Mouse (Mus musculus) spleen, embryonic (tissue): ENCODE data around the gene Pitpnm2.

Experiments
- CTCF ChIA-PET: fragments of 350-600 bp; sonication (Branson Sonifier 250); formaldehyde crosslinking; loops from one replicate; lab custom pipeline; 2022; lab: Charles Lee

The Pitpnm2 gene

DNA sequence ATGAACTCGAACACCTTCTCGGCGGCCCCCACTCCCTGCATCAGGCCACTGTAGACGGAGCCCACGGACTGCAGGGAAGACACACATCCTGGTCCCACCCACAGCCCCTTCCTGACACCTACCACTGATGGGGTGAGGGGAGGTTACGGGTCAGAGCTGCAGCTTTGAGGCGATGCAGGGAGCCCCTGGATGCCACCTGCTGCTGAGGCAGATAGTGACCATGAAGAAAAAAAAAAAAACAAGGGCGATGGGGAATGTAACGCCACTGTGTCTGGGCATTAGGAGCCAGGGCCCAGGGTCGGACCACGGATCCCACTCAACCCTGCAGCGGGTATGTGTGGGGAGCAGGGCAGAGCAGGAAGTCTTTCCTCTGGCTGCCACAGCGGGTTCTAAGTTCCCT is 172.3 kb downstream of the Pitpnm2 start:
- CTCF ChIA-PET = interaction anchor here (1.0 to 1.1 kb wide), 2 partner anchors 52 to 72 kb away, joined by 3 read pairs; no protein-coding TSS in a partner anchor

DNA sequence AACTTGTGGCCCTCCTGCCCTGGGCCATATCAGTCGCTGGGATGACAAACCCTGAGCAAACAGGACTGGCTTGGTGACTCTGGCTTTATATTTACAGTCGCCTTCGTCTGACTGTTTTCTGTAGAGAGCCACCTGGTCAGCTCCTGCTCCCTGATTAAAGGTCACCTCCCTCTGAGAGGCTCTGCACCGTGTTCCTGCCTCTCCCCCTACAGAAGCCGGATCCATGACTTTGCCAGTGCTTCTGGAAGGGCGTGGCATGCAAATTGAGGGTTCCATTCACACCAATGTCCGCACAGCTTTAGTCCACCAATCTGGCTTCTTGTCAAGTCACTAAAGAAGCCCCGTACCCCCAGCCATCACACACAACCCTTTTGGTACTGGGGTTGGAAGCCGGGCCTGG is 173.0 kb downstream of the Pitpnm2 start:
- CTCF ChIA-PET = interaction anchor here (1.0 to 1.1 kb wide), 2 partner anchors 51 to 72 kb away, joined by 3 read pairs; no protein-coding TSS in a partner anchor

- CTCF ChIA-PET = no interaction called here
These were observed 173.8 kb downstream of the Pitpnm2 start for GRCm38 (mm10) chr5:124075716-124076115.

GRCm38 (mm10) chr5:124074845-124075307 is 174.7 kb downstream of the Pitpnm2 start:
- CTCF ChIA-PET = interaction anchor here (0.6 kb wide), 1 partner anchor 72 kb away, joined by 3 read pairs; no protein-coding TSS in a partner anchor

DNA sequence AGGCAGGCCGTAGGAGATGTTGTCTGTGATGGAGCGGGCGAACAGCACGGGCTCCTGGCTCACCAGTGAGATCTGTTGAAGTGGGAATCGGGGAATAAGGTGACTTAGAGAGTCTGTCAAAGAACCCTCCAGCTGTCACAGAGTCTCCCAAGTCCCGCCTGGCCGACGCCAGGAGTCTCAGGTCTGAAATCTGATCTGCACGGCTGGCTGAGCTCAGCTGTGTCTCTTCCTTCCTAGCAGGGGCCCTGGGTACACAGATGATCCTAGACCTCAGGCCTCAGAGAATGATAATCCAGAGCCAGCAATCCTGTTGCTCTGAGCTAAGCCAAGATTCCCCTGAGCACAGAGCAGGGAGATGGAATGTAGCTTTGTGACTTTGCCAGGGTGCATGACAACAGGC is 175.9 kb downstream of the Pitpnm2 start:
- CTCF ChIA-PET = interaction anchor here (0.6 to 1.0 kb wide), 2 partner anchors 37 to 47 kb away, joined by 4 to 5 read pairs; no protein-coding TSS in a partner anchor

- CTCF ChIA-PET = no interaction called here
These were observed 179.9 kb downstream of the Pitpnm2 start for GRCm38 (mm10) chr5:124069657-124070056.
